Comparison of ENCODE assay signal across 9 mouse cellular contexts in the genomic region with DNA sequence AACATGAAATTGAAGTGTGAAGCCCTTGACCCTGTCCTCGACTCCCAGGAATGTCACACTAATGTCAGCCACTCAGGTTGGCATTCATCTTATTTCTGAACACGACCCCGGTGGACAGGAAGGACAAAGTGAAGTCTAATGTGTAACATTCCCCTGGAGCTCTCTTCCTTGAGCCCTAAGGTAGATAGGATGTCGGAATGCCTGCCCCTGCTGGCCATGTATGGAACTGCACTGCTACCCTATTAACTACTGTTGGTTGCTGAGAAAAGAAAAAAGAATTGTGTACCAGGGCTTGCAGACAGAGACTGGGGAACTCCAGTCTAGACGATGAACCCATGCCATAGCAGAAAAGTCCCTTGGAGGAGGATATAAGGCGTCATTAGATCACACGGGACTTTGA.
DNase-seq lines count a peak whose midpoint lies in the region; ATAC-seq lines count a peak whose summit lies in the region.
"Had no signal": no experiment of that assay in that cellular context is flagged by ENCODE, and none has a peak within 500 bp of the region (broad histone marks: within the 10 kb centered on the region; RNA-seq: fewer than 3 reads in every experiment).

No protein-coding gene starts in this region.

- H3K4me1 ChIP-seq in forebrain, embryonic 10.5 days, result peaks cover 33% of the 10 kb centered on the region
- H3K4me1 ChIP-seq in forebrain, embryonic 12.5 days, result peaks cover 27% of the 10 kb centered on the region
- peaks cover 31% of the 10 kb centered on the region for H3K4me1 ChIP-seq in midbrain, embryonic 10.5 days
- peaks cover 9% of the 10 kb centered on the region for H3K4me1 ChIP-seq in midbrain, embryonic 16.5 days (ENCODE audit: control insufficient read depth, insufficient read depth, low read length)
- H3K4me1 ChIP-seq in limb, embryonic 11.5 days (ENCODE audit: control insufficient read depth, insufficient read depth, low read length), result no peaks in the 10 kb centered on the region
- H3K4me1 ChIP-seq: megakaryocyte, embryonic 14.5 days had no signal

- no peaks in the 10 kb centered on the region for H3K36me3 ChIP-seq in forebrain, embryonic 10.5 days (replicated peaks)
- no peaks in the 10 kb centered on the region for H3K36me3 ChIP-seq in forebrain, embryonic 12.5 days (replicated peaks)
- H3K36me3 ChIP-seq in midbrain, embryonic 10.5 days, result no peaks in the 10 kb centered on the region
- H3K36me3 ChIP-seq in midbrain, embryonic 16.5 days (ENCODE audit: control insufficient read depth, insufficient read depth, low read length), result no peaks in the 10 kb centered on the region
- no peaks in the 10 kb centered on the region for H3K36me3 ChIP-seq in limb, embryonic 11.5 days (ENCODE audit: control insufficient read depth, insufficient read depth, low read length)

- H3K9ac ChIP-seq in forebrain, embryonic 12.5 days, result no peak overlapping the region
- no peak overlapping the region for H3K9ac ChIP-seq in midbrain, embryonic 16.5 days (ENCODE audit: low read depth, low read length)
- H3K9ac ChIP-seq in limb, embryonic 11.5 days (ENCODE audit: low read length), result no peak overlapping the region

- 39% methylated on average over 7 of the region's 7 CpGs for WGBS in forebrain, embryonic 10.5 days
- WGBS in forebrain, embryonic 12.5 days, result 28% methylated on average over 7 of the region's 7 CpGs
- 35% methylated on average over 7 of the region's 7 CpGs for WGBS in midbrain, embryonic 10.5 days
- WGBS in midbrain, embryonic 16.5 days, result 29% methylated on average over 7 of the region's 7 CpGs
- WGBS in limb, embryonic 11.5 days, result 39% methylated on average over 7 of the region's 7 CpGs

- no peaks in the 10 kb centered on the region for H3K9me3 ChIP-seq in forebrain, embryonic 10.5 days
- H3K9me3 ChIP-seq in forebrain, embryonic 12.5 days, result no peaks in the 10 kb centered on the region
- H3K9me3 ChIP-seq in midbrain, embryonic 10.5 days (replicated peaks), result no peaks in the 10 kb centered on the region
- H3K9me3 ChIP-seq in midbrain, embryonic 16.5 days (replicated peaks; ENCODE audit: control insufficient read depth, low read length, poor library complexity, severe bottlenecking), result no peaks in the 10 kb centered on the region
- H3K9me3 ChIP-seq in limb, embryonic 11.5 days (ENCODE audit: control insufficient read depth, low read length), result no peaks in the 10 kb centered on the region
- H3K9me3 ChIP-seq: megakaryocyte, embryonic 14.5 days had no signal

- ATAC-seq in forebrain, embryonic 12.5 days (ENCODE audit: low FRiP score), result no peak
- no peak for ATAC-seq in midbrain, embryonic 16.5 days
- peak; percentile 81 for ATAC-seq in frontal cortex, adult (ENCODE audit: low TSS enrichment)
- no peak for ATAC-seq in limb, embryonic 11.5 days (ENCODE audit: insufficient number of reproducible peaks, low FRiP score, low TSS enrichment, low read depth)

- H3K27me3 ChIP-seq in forebrain, embryonic 10.5 days (ENCODE audit: poor library complexity, severe bottlenecking), result no peaks in the 10 kb centered on the region
- H3K27me3 ChIP-seq in forebrain, embryonic 12.5 days, result no peaks in the 10 kb centered on the region
- peaks cover 4% of the 10 kb centered on the region; the same call in 1 of the 2 replicates for H3K27me3 ChIP-seq in midbrain, embryonic 10.5 days (ENCODE audit: low read depth, poor library complexity, severe bottlenecking)
- H3K27me3 ChIP-seq in midbrain, embryonic 16.5 days (ENCODE audit: control insufficient read depth, insufficient read depth, low read depth, low read length), result no peaks in the 10 kb centered on the region
- H3K27me3 ChIP-seq in limb, embryonic 11.5 days (ENCODE audit: control insufficient read depth, insufficient read depth, low read length), result no peaks in the 10 kb centered on the region
- H3K27me3 ChIP-seq: megakaryocyte, embryonic 14.5 days had no signal

- no peak overlapping the region for H3K4me2 ChIP-seq in forebrain, embryonic 12.5 days
- no peak overlapping the region for H3K4me2 ChIP-seq in midbrain, embryonic 16.5 days (ENCODE audit: low read length)
- H3K4me2 ChIP-seq in limb, embryonic 11.5 days (ENCODE audit: low read depth, severe bottlenecking), result no peak overlapping the region

- H3K4me3 ChIP-seq in forebrain, embryonic 10.5 days, result no peak overlapping the region
- H3K4me3 ChIP-seq in forebrain, embryonic 12.5 days (replicated peaks), result no peak overlapping the region
- no peak overlapping the region for H3K4me3 ChIP-seq in midbrain, embryonic 10.5 days
- no peak overlapping the region for H3K4me3 ChIP-seq in midbrain, embryonic 16.5 days (ENCODE audit: low read depth, low read length)
- no peak overlapping the region for H3K4me3 ChIP-seq in limb, embryonic 11.5 days (ENCODE audit: low read depth, low read length)
- H3K4me3 ChIP-seq: megakaryocyte, embryonic 14.5 days had no signal

- DNase-seq in forebrain, embryonic 10.5 days (ENCODE audit: extremely low spot score, low spot score), result peak; percentile 59
- DNase-seq in midbrain, embryonic 10.5 days (ENCODE audit: low spot score), result peak; percentile 70
- DNase-seq in c-Kit-positive CD71-positive TER-119-positive erythroid progenitor cells, embryonic 14.5 days (ENCODE audit: low spot score), result peak; percentile 18
- peak; percentile 75 for DNase-seq in limb, embryonic 11.5 days (ENCODE audit: low spot score)
- DNase-seq in testis, postnatal 10 days (ENCODE audit: low spot score), result peak; percentile 72

- H3K27ac ChIP-seq in forebrain, embryonic 10.5 days, result no peak overlapping the region
- no peak overlapping the region for H3K27ac ChIP-seq in forebrain, embryonic 12.5 days
- H3K27ac ChIP-seq in midbrain, embryonic 10.5 days (replicated peaks), result no peak overlapping the region
- H3K27ac ChIP-seq in midbrain, embryonic 16.5 days (ENCODE audit: low read length), result no peak overlapping the region
- no peak overlapping the region for H3K27ac ChIP-seq in limb, embryonic 11.5 days (replicated peaks; ENCODE audit: low read depth, low read length)

Comparison
In these comparisons a context has a peak if more than half of its experiments do, and no peak if none do; other contexts are left out.
1. DNase-seq: peak in every context shown above with its lines; median percentile 75 in limb, embryonic 11.5 days; 72 in testis, postnatal 10 days; 70 in midbrain, embryonic 10.5 days; 59 in forebrain, embryonic 10.5 days; 18 in c-Kit-positive CD71-positive TER-119-positive erythroid progenitor cells, embryonic 14.5 days.